Mouse (Mus musculus) midbrain, embryonic 11.5 days (tissue): ENCODE data around the gene Arhgap8. TPM values are rescaled to one million over a fixed set of nuclear protein-coding genes. Genes with fewer than 3 reads are reported as not detected.

Source experiments
- ATAC-seq: fragments of 200-750 bp; cut with Nextera tagmentation; 2 replicates; pipeline ENCODE4 v1.8.0; 2017; ENCODE audit warnings: moderate TSS enrichment, moderate library complexity; ENCODE audit not compliant: low FRiP score
- DNase-seq: peaks from one replicate; pipeline ENCODE4 v3.0.0; 2015; ENCODE audit warnings: low spot score; ENCODE audit errors: missing footprints
- H3K27ac ChIP-seq: fragments of 300-500 bp; sonication (generic); 2 replicates; pipeline ENCODE4 v1.5.1; 2014; ENCODE audit warnings: low read depth, low read length
- H3K27me3 ChIP-seq: fragments of 300-500 bp; sonication (generic); 2 replicates; pipeline ENCODE4 v1.6.1; 2014; ENCODE audit warnings: mild to moderate bottlenecking, low read length, moderate library complexity, mixed read lengths; ENCODE audit not compliant: control insufficient read depth, insufficient read depth
- H3K36me3 ChIP-seq: fragments of 300-500 bp; sonication (generic); 2 replicates; pipeline ENCODE4 v1.6.1; 2014; ENCODE audit warnings: mild to moderate bottlenecking, low read length, moderate library complexity, mixed read lengths; ENCODE audit not compliant: control insufficient read depth, insufficient read depth
- H3K4me1 ChIP-seq: fragments of 300-500 bp; sonication (generic); 2 replicates; pipeline ENCODE4 v1.6.1; 2014; ENCODE audit warnings: low read length; ENCODE audit not compliant: control insufficient read depth, insufficient read depth
- H3K4me2 ChIP-seq: fragments of 300-500 bp; sonication (generic); 2 replicates; pipeline ENCODE4 v1.6.1; 2014; ENCODE audit warnings: mild to moderate bottlenecking, moderate library complexity
- H3K4me3 ChIP-seq: fragments of 300-500 bp; sonication (generic); 2 replicates; pipeline ENCODE4 v1.5.1; 2014; ENCODE audit warnings: low read depth, low read length
- H3K9ac ChIP-seq: fragments of 300-500 bp; sonication (generic); 2 replicates; pipeline ENCODE4 v1.6.1; 2014; ENCODE audit warnings: low read length
- H3K9me3 ChIP-seq: fragments of 300-500 bp; sonication (generic); 2 replicates; pipeline ENCODE4 v1.6.1; 2016; ENCODE audit warnings: low read length; ENCODE audit not compliant: control insufficient read depth
- WGBS: fragments of 180-500 bp; shearing (Covaris S2); extraction: QIAGEN DNeasy Blood & Tissue Kit; methylation state at CpG from one replicate; pipeline ENCODE4 v1.1.7; 2014; 5-methylcytosine and 5-hydroxymethylcytosine counted together
- polyA plus RNA-seq: library from polyadenylated mRNA; unstranded; fragments of >200 nt; fragmentation: Nextera tagmentation; extraction: Ambion mirVana; gene quantifications from 2 replicates; pipeline ENCODE4 v1.2.1, GENCODE M21; 2014

Arhgap8 gene
- polyA plus RNA-seq, 1 experiment from 2014 or later, result 1.1 TPM

DNA sequence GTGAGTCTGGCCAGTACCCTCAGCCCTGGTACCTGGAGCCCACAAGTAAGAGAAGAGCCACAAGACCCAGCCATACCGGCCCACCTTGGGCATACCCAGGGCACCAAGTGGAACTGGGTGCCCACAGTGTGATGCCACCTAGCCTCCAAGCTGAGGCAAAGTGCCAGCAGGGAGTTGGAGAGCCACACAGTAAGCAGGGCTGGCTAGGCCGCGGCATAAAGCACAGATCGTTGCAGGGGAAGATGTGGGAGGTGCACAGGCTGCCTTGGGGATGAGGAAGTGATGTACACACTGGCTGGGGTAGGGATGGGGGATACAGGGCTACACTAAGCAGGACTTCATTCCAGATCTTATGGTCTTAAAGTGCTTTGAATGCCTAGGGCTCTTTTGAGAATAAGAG lies 101.0 kb downstream of the Arhgap8 start:
- no peak overlapping the region for H3K9ac ChIP-seq
- H3K4me3 ChIP-seq, result no peak overlapping the region
- no peak for DNase-seq
- no peak for ATAC-seq
- H3K27me3 ChIP-seq, result no peaks in the 10 kb centered on the region
- no peak overlapping the region for H3K4me2 ChIP-seq
- 89% methylated on average over 4 of the region's 4 CpGs for WGBS
- H3K4me1 ChIP-seq, result 0 out of 2 replicates have a peak, but pooled peaks cover 3% of the 10 kb centered on the region
- H3K9me3 ChIP-seq, result no peaks in the 10 kb centered on the region
- H3K27ac ChIP-seq, result no peak overlapping the region
- H3K36me3 ChIP-seq, result no peaks in the 10 kb centered on the region

Other genes with a start within 250 kb of the Arhgap8 start
- gene Rtl6, start 162.2 kb upstream of the Arhgap8 start, polyA plus RNA-seq, result 19.6 and 20.3 TPM in 2 replicates
- 7.3 and 10.9 TPM in 2 replicates for gene Prr5, start 50.4 kb upstream of the Arhgap8 start, polyA plus RNA-seq
- gene Phf21b, start 136.0 kb downstream of the Arhgap8 start, polyA plus RNA-seq, result 26.4 and 26.8 TPM in 2 replicates
- gene Gm29666, start 200.0 kb downstream of the Arhgap8 start, polyA plus RNA-seq, result 0.61 and 0.66 TPM in 2 replicates
- gene Nup50, start 203.4 kb downstream of the Arhgap8 start, polyA plus RNA-seq, result 66.8 and 71.7 TPM in 2 replicates